Mouse (Mus musculus) ES-E14 (cell line): ENCODE results near the gene Gm11011. TPM values are rescaled to one million over a fixed set of nuclear protein-coding genes. Genes with fewer than 3 reads are reported as not detected.

ENCODE experiments used
- DNase-seq: peaks from one replicate; pipeline ENCODE4 v3.0.0-alpha.2; 2013; ENCODE audit warnings: low read depth, low spot score
- H3K27ac ChIP-seq: 2 replicates; pipeline ENCODE4 v1.5.1; 2012; ENCODE audit warnings: low read depth, mild to moderate bottlenecking, low read length, moderate library complexity, mixed read lengths; ENCODE audit not compliant: poor library complexity, insufficient read depth, severe bottlenecking
- H3K36me3 ChIP-seq: 2 replicates; pipeline ENCODE4 v1.6.1; 2012; ENCODE audit warnings: mild to moderate bottlenecking, low read length, moderate library complexity, mixed read lengths; ENCODE audit not compliant: control insufficient read depth, poor library complexity, insufficient read depth, severe bottlenecking
- H3K4me1 ChIP-seq, 2 experiments: fragments of 150-350 bp in 1 of 2; sonication (generic) in 1 of 2; 2 replicates each; pipeline ENCODE4 v1.6.1; 2012; ENCODE audit warnings: low read length in 2 of 2, mild to moderate bottlenecking in 1 of 2, mixed read lengths in 1 of 2; ENCODE audit not compliant: control insufficient read depth in 2 of 2, insufficient read depth in 2 of 2, poor library complexity in 1 of 2
- H3K4me3 ChIP-seq, 2 experiments: fragments of 150-350 bp in 1 of 2; sonication (generic) in 1 of 2; 2 replicates each; pipeline ENCODE4 v1.5.1; 2012; ENCODE audit warnings: low read length in 2 of 2, low read depth in 1 of 2, mild to moderate bottlenecking in 1 of 2, mixed read lengths in 1 of 2; ENCODE audit not compliant: insufficient read depth in 1 of 2, poor library complexity in 1 of 2, severe bottlenecking in 1 of 2
- H3K9ac ChIP-seq: 2 replicates; pipeline ENCODE4 v1.6.1; 2012; ENCODE audit warnings: low read depth, mild to moderate bottlenecking, low read length, mixed read lengths; ENCODE audit not compliant: poor library complexity, insufficient read depth, severe bottlenecking
- H3K9me3 ChIP-seq: fragments of 150-350 bp; sonication (generic); 2 replicates; pipeline ENCODE4 v1.6.1; 2012; ENCODE audit warnings: low read depth, mild to moderate bottlenecking, low read length; ENCODE audit not compliant: control insufficient read depth, insufficient read depth
- CHD2 ChIP-seq: IDR thresholded peaks from 2 replicates; pipeline ENCODE4 v1.6.1; 2014; ENCODE audit warnings: mild to moderate bottlenecking, low read depth, low read length, inconsistent platforms
- HCFC1 ChIP-seq: IDR thresholded peaks from 2 replicates; pipeline ENCODE4 v1.6.1; 2012; ENCODE audit warnings: low read length, inconsistent platforms, borderline replicate concordance; ENCODE audit not compliant: insufficient read depth
- MAFK ChIP-seq: IDR thresholded peaks from 2 replicates; pipeline ENCODE4 v1.6.1; 2014; ENCODE audit warnings: mild to moderate bottlenecking, low read depth, low read length, inconsistent platforms; ENCODE audit not compliant: insufficient read depth
- ZC3H11A ChIP-seq: IDR thresholded peaks from 2 replicates; pipeline ENCODE4 v1.6.1; 2012; ENCODE audit warnings: low read depth, mild to moderate bottlenecking, inconsistent platforms, low read length, borderline replicate concordance
- ZNF384 ChIP-seq: IDR thresholded peaks from 2 replicates; pipeline ENCODE4 v1.6.1; 2012; ENCODE audit warnings: low read depth, low read length, inconsistent platforms
- in situ Hi-C, 2 experiments: fragments of 600-800 bp; cut with MboI; formaldehyde crosslinking; loops; one replicate each; pipeline ENCODE4 v1.15.1; 2025; ENCODE audit warnings: low sequenced_read_pairs in 2 of 2, inconsistent platforms in 1 of 2; ENCODE audit not compliant: unreplicated experiment in 2 of 2
- total RNA-seq: library from RNA; depleted of rRNA; stranded (reverse); fragments of 300-350 nt; gene quantifications from 2 replicates; pipeline ENCODE4 v1.2.3, GENCODE M21; 2012

Gm11011 gene
- total RNA-seq, 1 experiment: not detected

DNA sequence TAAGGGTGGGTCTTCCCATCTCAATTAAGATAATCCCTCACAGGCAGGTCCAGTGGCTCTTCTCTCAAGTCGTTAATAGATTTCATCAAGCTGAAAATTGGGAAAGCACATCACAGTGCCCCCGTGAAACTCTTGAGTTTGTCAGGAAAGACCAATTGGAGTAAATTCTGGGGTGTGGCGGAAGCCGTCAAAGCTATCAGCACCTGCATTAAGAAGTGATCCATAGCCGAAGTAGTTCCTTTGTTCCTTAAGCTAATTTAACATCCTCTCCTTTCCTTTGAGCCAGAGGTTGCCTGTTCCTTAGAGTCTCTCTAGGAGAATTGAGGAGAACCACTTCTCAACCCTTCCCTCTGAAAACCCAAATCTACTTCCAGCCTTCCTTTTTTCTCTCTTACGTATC is 28.5 kb upstream of the Gm11011 start:
- no peaks in the 10 kb centered on the region for H3K36me3 ChIP-seq
- in situ Hi-C loops: no loop called here
- no peak overlapping the region for H3K9ac ChIP-seq
- no peak for DNase-seq
- no peak overlapping the region for H3K27ac ChIP-seq
- no peaks in the 10 kb centered on the region for H3K4me1 ChIP-seq
- no peak overlapping the region for H3K4me3 ChIP-seq
- TF ChIP-seq ZC3H11A (no peak), MAFK (no peak), ZNF384 (no peak), HCFC1 (no peak), CHD2 (no peak)
- H3K9me3 ChIP-seq: no peaks in the 10 kb centered on the region

DNA sequence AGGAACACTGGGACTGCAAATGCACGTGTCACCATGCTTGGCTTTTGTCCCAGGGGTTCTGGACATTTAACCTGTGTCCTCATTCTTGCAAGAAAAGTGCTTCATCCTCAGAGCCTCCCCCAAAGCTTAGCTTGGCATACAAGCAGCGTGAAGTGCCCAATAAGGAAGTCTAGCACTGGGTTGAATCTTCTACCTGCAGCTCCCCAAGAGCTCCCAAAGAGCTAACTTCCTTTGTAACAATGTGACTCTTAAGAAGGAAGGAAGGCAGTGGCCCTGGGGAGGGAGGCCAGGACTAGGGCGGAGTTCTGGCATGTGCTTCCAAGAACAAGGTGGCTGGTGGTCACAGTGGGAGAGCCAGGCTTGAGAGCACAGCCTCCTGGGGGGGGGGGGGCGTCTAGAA is 27.1 kb upstream of the Gm11011 start:
- no peak for DNase-seq
- no peaks in the 10 kb centered on the region for H3K9me3 ChIP-seq
- TF ChIP-seq ZC3H11A (no peak), HCFC1 (no peak), ZNF384 (no peak), CHD2 (no peak)
- in situ Hi-C loops: no loop called here
- H3K4me1 ChIP-seq: no peaks in the 10 kb centered on the region
- no peak overlapping the region for H3K9ac ChIP-seq
- no peak overlapping the region for H3K4me3 ChIP-seq
- H3K27ac ChIP-seq: no peak overlapping the region
- H3K36me3 ChIP-seq: no peaks in the 10 kb centered on the region

DNA sequence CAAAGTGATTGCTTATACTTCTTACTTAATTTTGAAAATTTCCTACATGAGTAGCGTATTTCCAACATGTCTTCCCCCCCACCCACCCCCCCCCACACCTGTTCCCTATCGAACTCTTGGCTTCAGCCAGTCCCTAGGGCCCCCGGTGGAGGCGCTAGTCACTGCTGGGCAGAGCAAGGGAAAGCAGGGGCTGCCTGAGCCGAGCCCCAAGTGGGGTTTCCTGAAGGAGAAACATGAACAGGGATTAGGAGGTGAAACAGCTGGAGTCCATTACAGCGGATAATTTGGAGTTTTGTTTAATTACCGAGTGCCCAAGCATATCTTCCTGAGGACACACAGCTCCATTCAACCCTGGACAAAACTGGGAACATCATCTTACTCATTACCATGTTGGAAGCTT is 24.0 kb upstream of the Gm11011 start:
- H3K9ac ChIP-seq: no peak overlapping the region
- no peaks in the 10 kb centered on the region for H3K9me3 ChIP-seq
- no peaks in the 10 kb centered on the region for H3K4me1 ChIP-seq
- DNase-seq: no peak
- no peak overlapping the region for H3K27ac ChIP-seq
- TF ChIP-seq MAFK: no peak
- no peak for TF ChIP-seq HCFC1
- no peak for TF ChIP-seq ZC3H11A
- TF ChIP-seq CHD2: no peak
- no peak for TF ChIP-seq ZNF384
- in situ Hi-C loops: no loop called here
- no peak overlapping the region for H3K4me3 ChIP-seq
- H3K36me3 ChIP-seq: no peaks in the 10 kb centered on the region

DNA sequence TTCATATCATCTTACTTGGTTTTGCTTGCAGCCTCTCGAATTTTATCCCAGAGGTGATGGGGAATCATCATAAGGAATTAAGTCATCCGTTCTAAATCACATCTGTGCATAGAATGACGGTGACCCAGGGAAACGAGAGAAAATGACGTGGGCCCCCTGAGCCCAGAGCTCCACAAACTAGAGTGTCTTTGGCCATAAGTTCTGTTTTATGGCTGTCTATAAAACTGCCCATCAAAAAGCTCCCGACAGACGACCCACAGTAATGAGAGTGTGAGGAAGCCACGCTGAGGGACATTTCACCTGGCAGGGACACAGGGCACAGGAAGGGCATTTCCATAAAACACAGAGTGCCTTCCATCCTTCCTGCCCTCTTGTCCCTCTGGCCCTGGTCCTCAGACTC is 23.3 kb upstream of the Gm11011 start:
- Histone ChIP-seq H3K9me3 (no peaks in the 10 kb centered on the region), H3K27ac (no peak overlapping the region), H3K36me3 (no peaks in the 10 kb centered on the region), H3K4me1 (no peaks in the 10 kb centered on the region), H3K9ac (no peak overlapping the region), H3K4me3 (no peak overlapping the region)
- in situ Hi-C loops: no loop called here
- no peak for TF ChIP-seq ZC3H11A
- no peak for DNase-seq

DNA sequence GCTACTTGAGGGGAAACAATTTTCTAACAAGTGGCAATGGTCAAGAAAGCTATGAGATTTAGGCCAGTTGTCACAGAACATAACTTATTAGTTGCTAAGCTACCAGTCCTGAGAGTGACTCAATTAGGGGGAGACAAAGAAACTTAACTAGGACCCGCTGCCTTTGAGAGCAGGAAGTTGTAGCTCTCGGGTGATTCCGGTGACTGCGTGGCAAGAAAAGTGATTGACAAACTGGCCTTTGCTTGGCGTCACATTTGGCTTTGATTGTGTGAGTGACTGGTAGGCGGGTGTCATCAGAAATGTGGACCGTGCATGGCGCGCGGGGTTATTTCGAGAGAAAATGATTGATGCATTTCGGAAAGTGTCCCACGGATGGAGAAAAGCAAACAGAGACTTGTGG is 22.4 kb upstream of the Gm11011 start:
- no peak overlapping the region for H3K4me3 ChIP-seq
- no peak overlapping the region for H3K27ac ChIP-seq
- in situ Hi-C loops: no loop called here
- no peaks in the 10 kb centered on the region for H3K36me3 ChIP-seq
- no peak overlapping the region for H3K9ac ChIP-seq
- H3K4me1 ChIP-seq: no peaks in the 10 kb centered on the region
- DNase-seq: no peak
- TF ChIP-seq CHD2 (no peak), ZC3H11A (no peak), HCFC1 (no peak), MAFK (no peak), ZNF384 (no peak)
- H3K9me3 ChIP-seq: no peaks in the 10 kb centered on the region
